Mouse (Mus musculus) C2C12 (cell line): ENCODE measurements around the gene Gpx7.

Experiments used
- CEBPB ChIP-seq: IDR thresholded peaks from one replicate; pipeline ENCODE4 v1.6.1; 2011; ENCODE audit warnings: low read depth, mild to moderate bottlenecking, control low read depth, moderate library complexity
- CTCF ChIP-seq: IDR thresholded peaks from one replicate; pipeline ENCODE4 v1.5.1; 2011; ENCODE audit not compliant: control insufficient read depth, insufficient read depth, insufficient read length
- MAX ChIP-seq: IDR thresholded peaks from one replicate; pipeline ENCODE4 v1.6.1; 2011; ENCODE audit warnings: mild to moderate bottlenecking, control low read depth
- MYOG ChIP-seq: IDR thresholded peaks from one replicate; pipeline ENCODE4 v1.6.1; 2011; ENCODE audit not compliant: control insufficient read depth, insufficient read length; ENCODE audit errors: extremely low read depth
- USF1 ChIP-seq: IDR thresholded peaks from one replicate; pipeline ENCODE4 v1.6.1; 2011; ENCODE audit warnings: low read depth, mild to moderate bottlenecking, control low read depth, moderate library complexity

GRCm38 (mm10) chr4:108360136-108361055 is 46.4 kb downstream of the Gpx7 start:
- no peak for TF ChIP-seq CTCF
- no peak for TF ChIP-seq MAX
- no peak for TF ChIP-seq MYOG
- no peak for TF ChIP-seq USF1
- TF ChIP-seq CEBPB = no peak
